Mouse (Mus musculus) ES-E14 (cell line): ENCODE results near the gene Gclm.

ENCODE experiments used
- CHD2 ChIP-seq: IDR thresholded peaks from 2 replicates; pipeline ENCODE4 v1.6.1; 2014; ENCODE audit warnings: mild to moderate bottlenecking, low read depth, low read length, inconsistent platforms
- ZNF384 ChIP-seq: IDR thresholded peaks from 2 replicates; pipeline ENCODE4 v1.6.1; 2012; ENCODE audit warnings: low read depth, low read length, inconsistent platforms

- TF ChIP-seq ZNF384 = no peak
- no peak for TF ChIP-seq CHD2
Measured at GRCm38 (mm10) chr3:122290696-122291095, 45.3 kb downstream of the Gclm start.
